Mouse (Mus musculus): ENCODE measurements around the gene Ankrd33. TPM values are rescaled to one million over a fixed set of nuclear protein-coding genes. Genes with fewer than 3 reads are reported as not detected.
A peak's percentile ranks its signal among the peaks of the same experiment; 100 is the strongest.
"Not testable (repeated sequence)": the region's sequence is repeated elsewhere in the genome, so short reads cannot be mapped to it uniquely, and the experiment has no call there.

Gene Ankrd33
- polyA plus RNA-seq, 1 experiment from 2014 or later, result not detected

DNA sequence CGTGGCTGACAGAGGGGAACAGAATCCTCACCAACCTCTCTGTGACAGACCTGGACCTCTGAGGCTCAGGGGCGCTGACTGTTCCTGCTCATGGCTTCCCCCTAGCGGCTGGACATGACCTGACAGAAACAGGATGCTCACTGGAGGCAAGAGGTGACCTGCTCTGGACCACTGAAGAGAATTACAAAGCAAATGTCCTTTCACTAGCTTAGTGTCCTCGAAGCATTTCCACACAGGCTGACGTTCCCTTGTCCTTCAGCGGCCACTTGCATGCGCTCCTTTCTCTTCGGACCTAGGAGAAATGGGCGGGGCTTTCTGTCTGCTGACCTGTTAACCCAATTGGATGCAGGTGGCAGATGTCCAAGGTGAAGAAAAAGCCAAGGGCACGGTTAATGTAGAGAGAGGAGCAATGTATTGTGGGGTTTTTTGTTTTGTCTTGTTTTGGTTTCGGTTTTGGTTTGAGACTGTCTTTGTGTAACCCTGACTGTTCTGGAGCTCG lies 10.0 kb upstream of the Ankrd33 start:
- Histone ChIP-seq H3K9ac (ENCODE audit: low read length) (no peak overlapping the region), H3K4me2 (ENCODE audit: low read depth, low read length, severe bottlenecking) (no peak overlapping the region), H3K36me3 (ENCODE audit: control insufficient read depth, insufficient read depth, low read length) (no peaks in the 10 kb centered on the region), H3K4me1 (replicated peaks; ENCODE audit: control insufficient read depth, insufficient read depth, low read length) (peaks cover 2% of the 10 kb centered on the region; the same call in 1 of the 2 replicates), H3K4me3 (ENCODE audit: low read depth, low read length) (no peak overlapping the region), H3K27ac (ENCODE audit: low read depth, low read length) (no peak overlapping the region), H3K27me3 (ENCODE audit: control insufficient read depth, insufficient read depth, low read length) (no peaks in the 10 kb centered on the region), H3K9me3 (ENCODE audit: control insufficient read depth, low read length) (no peaks in the 10 kb centered on the region)
- 17% methylated on average over 12 of the region's 12 CpGs for WGBS
- peak; percentile 87 for DNase-seq (ENCODE audit: low spot score)
- peak; percentile 55; the same call in 1 of the 2 replicates for ATAC-seq (replicated peaks; ENCODE audit: low FRiP score)

DNA sequence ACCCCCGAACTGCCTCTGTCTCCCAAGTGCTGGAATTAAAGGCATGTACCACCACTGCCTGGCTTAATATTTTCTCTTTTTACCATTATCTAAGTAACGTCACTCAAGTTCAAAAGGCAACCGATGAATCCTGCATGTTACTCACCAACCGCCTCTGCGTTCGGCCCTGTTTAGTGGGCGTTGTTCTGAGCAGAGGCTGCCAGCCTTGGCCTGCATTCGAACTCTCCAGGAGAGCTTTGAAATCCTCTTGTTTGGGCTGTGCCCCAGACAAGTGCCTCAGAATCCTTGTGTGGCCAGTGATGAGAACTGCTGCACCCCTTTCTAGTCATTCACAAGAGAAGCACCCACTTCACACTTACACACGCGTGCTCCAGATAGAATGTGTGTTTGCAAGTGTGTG lies 9.5 kb upstream of the Ankrd33 start:
- H3K4me2 ChIP-seq (ENCODE audit: low read depth, low read length, severe bottlenecking), result no peak overlapping the region
- H3K9me3 ChIP-seq (ENCODE audit: control insufficient read depth, low read length), result no peaks in the 10 kb centered on the region
- H3K4me3 ChIP-seq (ENCODE audit: low read depth, low read length), result no peak overlapping the region
- WGBS, result 87% methylated on average over 10 of the region's 10 CpGs
- no peaks in the 10 kb centered on the region for H3K27me3 ChIP-seq (ENCODE audit: control insufficient read depth, insufficient read depth, low read length)
- no peaks in the 10 kb centered on the region for H3K36me3 ChIP-seq (ENCODE audit: control insufficient read depth, insufficient read depth, low read length)
- ATAC-seq (replicated peaks; ENCODE audit: low FRiP score) (no peak), DNase-seq (ENCODE audit: low spot score) (no peak)
- no peak overlapping the region for H3K9ac ChIP-seq (ENCODE audit: low read length)
- peaks cover 2% of the 10 kb centered on the region; the same call in 1 of the 2 replicates for H3K4me1 ChIP-seq (replicated peaks; ENCODE audit: control insufficient read depth, insufficient read depth, low read length)
- no peak overlapping the region for H3K27ac ChIP-seq (ENCODE audit: low read depth, low read length)

GRCm38 (mm10) chr15:101107906-101108671 lies 7.5 kb upstream of the Ankrd33 start:
- no peaks in the 10 kb centered on the region for H3K9me3 ChIP-seq (ENCODE audit: control insufficient read depth, low read length)
- no peak for ATAC-seq (replicated peaks; ENCODE audit: low FRiP score)
- no peak overlapping the region for H3K9ac ChIP-seq (ENCODE audit: low read length)
- H3K27me3 ChIP-seq (ENCODE audit: control insufficient read depth, insufficient read depth, low read length), result no peaks in the 10 kb centered on the region
- no peak for DNase-seq (ENCODE audit: low spot score)
- H3K27ac ChIP-seq (ENCODE audit: low read depth, low read length), result no peak overlapping the region
- H3K4me3 ChIP-seq (ENCODE audit: low read depth, low read length), result no peak overlapping the region
- H3K4me1 ChIP-seq (replicated peaks; ENCODE audit: control insufficient read depth, insufficient read depth, low read length), result peaks cover 2% of the 10 kb centered on the region; the same call in 1 of the 2 replicates
- no peaks in the 10 kb centered on the region for H3K36me3 ChIP-seq (ENCODE audit: control insufficient read depth, insufficient read depth, low read length)
- 92% methylated on average over 5 of the region's 5 CpGs for WGBS
- no peak overlapping the region for H3K4me2 ChIP-seq (ENCODE audit: low read depth, low read length, severe bottlenecking)

- no peak overlapping the region for H3K4me3 ChIP-seq (ENCODE audit: low read depth, low read length)
- ATAC-seq (replicated peaks; ENCODE audit: low FRiP score), result no peak
- no peak for DNase-seq (ENCODE audit: low spot score)
- H3K27ac ChIP-seq (ENCODE audit: low read depth, low read length), result no peak overlapping the region
- WGBS, result 84% methylated on average over 8 of the region's 8 CpGs
- H3K9ac ChIP-seq (ENCODE audit: low read length), result no peak overlapping the region
- no peaks in the 10 kb centered on the region for H3K36me3 ChIP-seq (ENCODE audit: control insufficient read depth, insufficient read depth, low read length)
- H3K4me1 ChIP-seq (replicated peaks; ENCODE audit: control insufficient read depth, insufficient read depth, low read length), result no peaks in the 10 kb centered on the region
- no peaks in the 10 kb centered on the region for H3K27me3 ChIP-seq (ENCODE audit: control insufficient read depth, insufficient read depth, low read length)
- peaks cover 3% of the 10 kb centered on the region; the same call in 1 of the 2 replicates for H3K9me3 ChIP-seq (ENCODE audit: control insufficient read depth, low read length)
- H3K4me2 ChIP-seq (ENCODE audit: low read depth, low read length, severe bottlenecking), result no peak overlapping the region
These were observed 2.4 kb upstream of the Ankrd33 start for GRCm38 (mm10) chr15:101113176-101113575.

DNA sequence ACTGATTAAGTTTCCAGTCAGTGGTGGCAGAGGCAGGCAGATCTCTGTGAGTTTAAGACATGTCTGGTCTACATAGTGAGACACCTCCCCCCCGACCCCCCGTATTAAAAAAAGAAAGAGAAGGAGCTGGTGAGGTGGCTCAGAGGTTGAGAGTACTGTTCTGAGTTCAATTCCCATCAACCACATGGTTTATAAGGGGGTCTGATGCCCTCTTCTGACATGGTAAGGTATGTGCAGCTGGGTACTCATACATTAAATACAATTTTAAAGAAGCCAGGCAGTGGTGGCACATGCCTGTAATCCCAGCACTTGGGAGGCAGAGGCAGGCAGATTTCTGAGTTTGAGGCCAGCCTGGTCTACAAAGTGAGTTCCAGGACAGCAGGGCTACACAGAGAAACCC lies 1.8 kb upstream of the Ankrd33 start:
- H3K4me1 ChIP-seq (replicated peaks; ENCODE audit: control insufficient read depth, insufficient read depth, low read length); H3K4me2 ChIP-seq (ENCODE audit: low read depth, low read length, severe bottlenecking); H3K27ac ChIP-seq (ENCODE audit: low read depth, low read length); DNase-seq (ENCODE audit: low spot score); H3K9me3 ChIP-seq (ENCODE audit: control insufficient read depth, low read length); ATAC-seq (replicated peaks; ENCODE audit: low FRiP score); H3K4me3 ChIP-seq (ENCODE audit: low read depth, low read length); H3K27me3 ChIP-seq (ENCODE audit: control insufficient read depth, insufficient read depth, low read length); H3K9ac ChIP-seq (ENCODE audit: low read length); H3K36me3 ChIP-seq (ENCODE audit: control insufficient read depth, insufficient read depth, low read length): not testable (repeated sequence)
- WGBS, result 93% methylated on average over 2 of the region's 2 CpGs

DNA sequence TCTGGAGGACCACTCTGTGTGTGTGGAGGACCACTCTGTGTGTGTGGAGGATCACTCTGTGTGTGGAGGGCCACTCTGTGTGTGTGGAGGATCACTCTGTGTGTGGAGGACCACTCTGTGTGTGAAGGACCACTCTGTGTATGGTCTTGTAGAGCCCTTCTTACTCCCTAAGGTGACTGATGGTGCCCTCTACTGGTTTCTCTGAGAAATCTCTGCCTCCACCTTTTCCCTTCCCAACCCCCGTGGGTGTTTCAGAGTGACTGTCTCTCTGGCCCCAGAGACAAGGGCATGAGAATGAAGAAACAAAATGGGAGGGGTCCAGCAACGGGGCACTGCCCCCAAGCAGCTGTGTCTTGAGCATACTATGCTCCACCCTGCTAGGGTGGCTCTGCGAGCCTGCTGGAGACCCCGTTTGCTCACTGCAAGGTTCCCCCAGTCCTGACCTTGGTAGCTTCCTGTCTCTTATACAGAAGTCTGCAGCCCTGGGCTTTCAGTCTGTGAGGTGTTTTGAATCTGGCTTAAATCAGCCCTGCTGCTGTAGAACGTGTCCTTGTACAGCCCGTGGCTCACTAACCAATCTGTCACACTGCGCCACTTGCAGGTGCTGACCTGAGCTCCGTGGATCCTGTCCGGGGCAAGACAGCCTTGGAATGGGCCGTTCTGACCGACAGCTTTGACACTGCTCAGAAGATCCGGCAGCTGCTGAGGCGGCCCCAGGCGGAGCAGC lies 3.0 kb downstream of the Ankrd33 start:
- Histone ChIP-seq H3K36me3 (ENCODE audit: control insufficient read depth, insufficient read depth, low read length) (no peaks in the 10 kb centered on the region), H3K27ac (ENCODE audit: low read depth, low read length) (no peak overlapping the region), H3K4me3 (ENCODE audit: low read depth, low read length) (no peak overlapping the region), H3K27me3 (ENCODE audit: control insufficient read depth, insufficient read depth, low read length) (no peaks in the 10 kb centered on the region), H3K9me3 (ENCODE audit: control insufficient read depth, low read length) (peaks cover 3% of the 10 kb centered on the region; the same call in 1 of the 2 replicates), H3K9ac (ENCODE audit: low read length) (no peak overlapping the region), H3K4me1 (replicated peaks; ENCODE audit: control insufficient read depth, insufficient read depth, low read length) (no peaks in the 10 kb centered on the region), H3K4me2 (ENCODE audit: low read depth, low read length, severe bottlenecking) (no peak overlapping the region)
- 65% methylated on average over 14 of the region's 14 CpGs for WGBS
- DNase-seq (ENCODE audit: low spot score) (no peak), ATAC-seq (replicated peaks; ENCODE audit: low FRiP score) (no peak)

- 70% methylated on average over 9 of the region's 9 CpGs for WGBS
- Histone ChIP-seq H3K27ac (ENCODE audit: low read depth, low read length) (no peak overlapping the region), H3K36me3 (ENCODE audit: control insufficient read depth, insufficient read depth, low read length) (no peaks in the 10 kb centered on the region), H3K4me2 (ENCODE audit: low read depth, low read length, severe bottlenecking) (no peak overlapping the region), H3K4me3 (ENCODE audit: low read depth, low read length) (no peak overlapping the region), H3K27me3 (ENCODE audit: control insufficient read depth, insufficient read depth, low read length) (peaks cover 2% of the 10 kb centered on the region; the same call in 1 of the 2 replicates), H3K9me3 (ENCODE audit: control insufficient read depth, low read length) (no peaks in the 10 kb centered on the region), H3K4me1 (replicated peaks; ENCODE audit: control insufficient read depth, insufficient read depth, low read length) (no peaks in the 10 kb centered on the region), H3K9ac (ENCODE audit: low read length) (no peak overlapping the region)
- DNase-seq (ENCODE audit: low spot score) (no peak), ATAC-seq (replicated peaks; ENCODE audit: low FRiP score) (no peak)
These were observed 6.1 kb downstream of the Ankrd33 start for GRCm38 (mm10) chr15:101121411-101122289.

GRCm38 (mm10) chr15:101122290-101122589 lies 6.7 kb downstream of the Ankrd33 start:
- no peaks in the 10 kb centered on the region for H3K4me1 ChIP-seq (replicated peaks; ENCODE audit: control insufficient read depth, insufficient read depth, low read length)
- ATAC-seq (replicated peaks; ENCODE audit: low FRiP score) (no peak), DNase-seq (ENCODE audit: low spot score) (no peak)
- H3K4me2 ChIP-seq (ENCODE audit: low read depth, low read length, severe bottlenecking), result no peak overlapping the region
- H3K27me3 ChIP-seq (ENCODE audit: control insufficient read depth, insufficient read depth, low read length), result peaks cover 2% of the 10 kb centered on the region; the same call in 1 of the 2 replicates
- 22% methylated on average over 2 of the region's 2 CpGs for WGBS
- H3K36me3 ChIP-seq (ENCODE audit: control insufficient read depth, insufficient read depth, low read length), result no peaks in the 10 kb centered on the region
- no peak overlapping the region for H3K9ac ChIP-seq (ENCODE audit: low read length)
- no peak overlapping the region for H3K27ac ChIP-seq (ENCODE audit: low read depth, low read length)
- no peak overlapping the region for H3K4me3 ChIP-seq (ENCODE audit: low read depth, low read length)
- no peaks in the 10 kb centered on the region for H3K9me3 ChIP-seq (ENCODE audit: control insufficient read depth, low read length)
